Mouse (Mus musculus) embryonic facial prominence, embryonic 15.5 days (tissue): ENCODE measurements around the gene Vmo1. TPM values are rescaled to one million over a fixed set of nuclear protein-coding genes. Genes with fewer than 3 reads are reported as not detected.
"Not testable (repeated sequence)": the region's sequence is repeated elsewhere in the genome, so short reads cannot be mapped to it uniquely, and the experiment has no call there.

Experiments
- ATAC-seq: fragments of 200-750 bp; cut with Nextera tagmentation; 2 replicates; pipeline ENCODE4 v1.8.0; 2017; ENCODE audit warnings: low read depth, moderate TSS enrichment; ENCODE audit not compliant: insufficient number of reproducible peaks, low FRiP score, low TSS enrichment
- H3K27ac ChIP-seq: fragments of 300-500 bp; sonication (generic); replicated peaks from 2 replicates; pipeline ENCODE4 v1.5.1; 2015; ENCODE audit warnings: mild to moderate bottlenecking, inconsistent platforms
- H3K27me3 ChIP-seq: fragments of 300-500 bp; sonication (generic); 2 replicates; pipeline ENCODE4 v1.6.1; 2015; ENCODE audit warnings: inconsistent platforms
- H3K36me3 ChIP-seq: fragments of 300-500 bp; sonication (generic); 2 replicates; pipeline ENCODE4 v1.6.1; 2015; ENCODE audit warnings: mild to moderate bottlenecking, inconsistent platforms
- H3K4me1 ChIP-seq: fragments of 300-500 bp; sonication (generic); 2 replicates; pipeline ENCODE4 v1.6.1; 2015; ENCODE audit warnings: inconsistent platforms
- H3K4me2 ChIP-seq: fragments of 300-500 bp; sonication (generic); replicated peaks from 2 replicates; pipeline ENCODE4 v1.6.1; 2015; ENCODE audit warnings: mild to moderate bottlenecking, inconsistent platforms
- H3K4me3 ChIP-seq: fragments of 300-500 bp; sonication (generic); replicated peaks from 2 replicates; pipeline ENCODE4 v1.5.1; 2015; ENCODE audit warnings: mild to moderate bottlenecking, inconsistent platforms
- H3K9ac ChIP-seq: fragments of 300-500 bp; sonication (generic); 2 replicates; pipeline ENCODE4 v1.6.1; 2015; ENCODE audit warnings: inconsistent platforms
- H3K9me3 ChIP-seq: fragments of 300-500 bp; sonication (generic); replicated peaks from 2 replicates; pipeline ENCODE4 v1.6.1; 2016; ENCODE audit warnings: inconsistent platforms
- WGBS: fragments of 180-500 bp; shearing (Covaris S2); methylation state at CpG from one replicate; pipeline ENCODE4 v1.1.7; 2015; 5-methylcytosine and 5-hydroxymethylcytosine counted together
- polyA plus RNA-seq: library from polyadenylated mRNA; unstranded; fragments of >200 nt; fragmentation: Nextera tagmentation; extraction: Ambion mirVana; gene quantifications from 2 replicates; pipeline ENCODE4 v1.2.1, GENCODE M21; 2015

Gene Vmo1
- polyA plus RNA-seq, 1 experiment from 2014 or later = 0.60 TPM

- WGBS = 1% methylated on average over 58 of the region's 65 CpGs
- H3K27me3 ChIP-seq = no peaks in the 10 kb centered on the region; the same call in 1 of the 2 replicates
These were observed 25.6 kb upstream of the Vmo1 start, which contains the start of gene Pld2 for GRCm38 (mm10) chr11:70539877-70540587. Gene Pld2, plus strand, starts transcription at chr11:70540064.

GRCm38 (mm10) chr11:70539423-70539822, 25.0 kb upstream of the Vmo1 start:
- no peaks in the 10 kb centered on the region for H3K9me3 ChIP-seq
- WGBS = 17% methylated on average over 9 of the region's 9 CpGs
- no peak for ATAC-seq
- H3K36me3 ChIP-seq = no peaks in the 10 kb centered on the region
- H3K27me3 ChIP-seq = no peaks in the 10 kb centered on the region; the same call in 1 of the 2 replicates
- peak overlapping the region; percentile 52; the same call in 1 of the 2 replicates for H3K9ac ChIP-seq
- H3K4me2 ChIP-seq = peak overlapping the region; percentile 83
- peaks cover 16% of the 10 kb centered on the region; the same call in 1 of the 2 replicates for H3K4me1 ChIP-seq
- H3K4me3 ChIP-seq = peak overlapping the region; percentile 62
- 0 out of 2 replicates have a peak overlapping the region, but pooled peaks have one; percentile 60 for H3K27ac ChIP-seq

More at GRCm38 (mm10) chr11:70539877-70540587, 25.6 kb upstream of the Vmo1 start, which contains the start of gene Pld2:
- Histone ChIP-seq H3K36me3 (no peaks in the 10 kb centered on the region), H3K9me3 (no peaks in the 10 kb centered on the region), H3K9ac (peak within 1 kb of the TSS; percentile 52), H3K4me2 (peak within 1 kb of the TSS; percentile 83), H3K27ac (peak within 1 kb of the TSS; percentile 60; the same call in 1 of the 2 replicates), H3K4me1 (peaks cover 16% of the 10 kb centered on the region; the same call in 1 of the 2 replicates), H3K4me3 (peak within 1 kb of the TSS; percentile 62)
- ATAC-seq = peak; percentile 92

- Histone ChIP-seq H3K9ac (no peak within 1 kb of the TSS), H3K36me3 (peaks cover 20% of the 10 kb centered on the region), H3K4me1 (no peaks in the 10 kb centered on the region), H3K4me3 (no peak within 1 kb of the TSS), H3K27ac (no peak within 1 kb of the TSS), H3K4me2 (no peak within 1 kb of the TSS), H3K27me3 (no peaks in the 10 kb centered on the region), H3K9me3 (no peaks in the 10 kb centered on the region)
- 74% methylated on average over 6 of the region's 6 CpGs for WGBS
- ATAC-seq = no peak; the same call in 1 of the 2 replicates
These were observed 18.4 kb upstream of the Vmo1 start, which contains the start of gene Gm40193 for GRCm38 (mm10) chr11:70532839-70533238. Gene Gm40193, minus strand, starts transcription at chr11:70532939.

- not testable (repeated sequence) for H3K27ac ChIP-seq, H3K4me2 ChIP-seq, ATAC-seq, H3K27me3 ChIP-seq, H3K4me3 ChIP-seq, H3K9ac ChIP-seq, H3K4me1 ChIP-seq, H3K9me3 ChIP-seq
- WGBS = 82% methylated on average over 2 of the region's 2 CpGs
- peaks cover 36% of the 10 kb centered on the region for H3K36me3 ChIP-seq
These were observed 16.6 kb upstream of the Vmo1 start for GRCm38 (mm10) chr11:70531065-70531464.

- no peaks in the 10 kb centered on the region for H3K9me3 ChIP-seq
- H3K4me1 ChIP-seq = peaks cover 12% of the 10 kb centered on the region
- peaks cover 36% of the 10 kb centered on the region for H3K36me3 ChIP-seq
- no peak overlapping the region for H3K9ac ChIP-seq
- no peak overlapping the region for H3K27ac ChIP-seq
- H3K4me2 ChIP-seq = no peak overlapping the region
- ATAC-seq = no peak
- no peak overlapping the region for H3K4me3 ChIP-seq
- 88% methylated on average over 7 of the region's 7 CpGs for WGBS
- no peaks in the 10 kb centered on the region for H3K27me3 ChIP-seq
These were observed 14.2 kb upstream of the Vmo1 start for GRCm38 (mm10) chr11:70528610-70529009.

- no peaks in the 10 kb centered on the region for H3K9me3 ChIP-seq
- ATAC-seq = no peak
- peaks cover 36% of the 10 kb centered on the region for H3K36me3 ChIP-seq
- H3K27me3 ChIP-seq = no peaks in the 10 kb centered on the region
- H3K27ac ChIP-seq = no peak overlapping the region
- peaks cover 12% of the 10 kb centered on the region for H3K4me1 ChIP-seq
- H3K9ac ChIP-seq = no peak overlapping the region
- WGBS = 86% methylated on average over 12 of the region's 12 CpGs
- peak overlapping the region; percentile 76 for H3K4me3 ChIP-seq
- peak overlapping the region; percentile 69 for H3K4me2 ChIP-seq
These were observed 11.8 kb upstream of the Vmo1 start for GRCm38 (mm10) chr11:70526211-70526610.

- Histone ChIP-seq H3K4me1 (peaks cover 12% of the 10 kb centered on the region), H3K27me3 (no peaks in the 10 kb centered on the region), H3K9ac (peak overlapping the region; percentile 63), H3K27ac (no peak overlapping the region), H3K4me3 (peak overlapping the region; percentile 76), H3K36me3 (peaks cover 36% of the 10 kb centered on the region), H3K4me2 (peak overlapping the region; percentile 69), H3K9me3 (no peaks in the 10 kb centered on the region)
- ATAC-seq = no peak
- WGBS = under 1% methylated on average over 12 of the region's 12 CpGs
These were observed 11.3 kb upstream of the Vmo1 start for GRCm38 (mm10) chr11:70525726-70526125.

GRCm38 (mm10) chr11:70525184-70525678, 10.8 kb upstream of the Vmo1 start, which contains the start of gene Psmb6:
Gene Psmb6, plus strand, starts transcription at chr11:70525367.
- Histone ChIP-seq H3K27ac (peak within 1 kb of the TSS; percentile 56; the same call in 1 of the 2 replicates), H3K36me3 (peaks cover 36% of the 10 kb centered on the region), H3K4me1 (peaks cover 17% of the 10 kb centered on the region), H3K9me3 (no peaks in the 10 kb centered on the region), H3K4me3 (peak within 1 kb of the TSS; percentile 76), H3K4me2 (peak within 1 kb of the TSS; percentile 69), H3K9ac (peak within 1 kb of the TSS; percentile 63), H3K27me3 (peaks cover under 1% of the 10 kb centered on the region)
- WGBS = 0% methylated on average over 26 of the region's 26 CpGs
- ATAC-seq = peak; percentile 94

- Histone ChIP-seq H3K4me2 (peak overlapping the region; percentile 69), H3K4me3 (peak overlapping the region; percentile 76), H3K9me3 (no peaks in the 10 kb centered on the region), H3K4me1 (peaks cover 21% of the 10 kb centered on the region), H3K36me3 (peaks cover 36% of the 10 kb centered on the region), H3K9ac (no peak overlapping the region), H3K27ac (no peak overlapping the region), H3K27me3 (peaks cover 5% of the 10 kb centered on the region)
- 6% methylated on average over 8 of the region's 8 CpGs for whole genome bisulfite sequencing
- ATAC-seq = 0 out of 2 replicates have a peak, but pooled peaks have one; percentile 3
These were observed 10.4 kb upstream of the Vmo1 start for GRCm38 (mm10) chr11:70524782-70525181.

- H3K9ac ChIP-seq, H3K9me3 ChIP-seq, H3K4me2 ChIP-seq, H3K27ac ChIP-seq, H3K27me3 ChIP-seq, H3K4me3 ChIP-seq, ATAC-seq: not testable (repeated sequence)
- H3K4me1 ChIP-seq = peaks cover 27% of the 10 kb centered on the region
- 86% methylated on average over 8 of the region's 8 CpGs for whole genome bisulfite sequencing
- H3K36me3 ChIP-seq = peaks cover 23% of the 10 kb centered on the region
These were observed 9.0 kb upstream of the Vmo1 start for GRCm38 (mm10) chr11:70523306-70523989.
